Mouse (Mus musculus) heart, adult 11 months (tissue): Measurements from ENCODE around the gene Phlpp1.
"Not testable (repeated sequence)": the region's sequence is repeated elsewhere in the genome, so short reads cannot be mapped to it uniquely, and the experiment has no call there.

Source experiments
- DNase-seq: peaks from one replicate; pipeline ENCODE4 v3.0.0; 2022

Phlpp1 gene

GRCm38 (mm10) chr1:106257176-106257575 is 85.6 kb downstream of the Phlpp1 start:
- no peak for DNase-seq

GRCm38 (mm10) chr1:106268028-106268799 is 96.7 kb downstream of the Phlpp1 start:
- DNase-seq: no peak

- DNase-seq: no peak
These were observed 97.8 kb downstream of the Phlpp1 start for GRCm38 (mm10) chr1:106269337-106269736.

- no peak for DNase-seq
These were observed 101.4 kb downstream of the Phlpp1 start for GRCm38 (mm10) chr1:106272916-106273315.

GRCm38 (mm10) chr1:106273801-106274200 is 102.2 kb downstream of the Phlpp1 start:
- DNase-seq: no peak

GRCm38 (mm10) chr1:106274561-106275001 is 103.0 kb downstream of the Phlpp1 start:
- peak; percentile 93 for DNase-seq

GRCm38 (mm10) chr1:106275142-106275541 is 103.6 kb downstream of the Phlpp1 start:
- DNase-seq: no peak

- no peak for DNase-seq
These were observed 104.2 kb downstream of the Phlpp1 start for GRCm38 (mm10) chr1:106275731-106276130.

- no peak for DNase-seq
These were observed 105.3 kb downstream of the Phlpp1 start for GRCm38 (mm10) chr1:106276824-106277223.

- no peak for DNase-seq
These were observed 105.7 kb downstream of the Phlpp1 start for GRCm38 (mm10) chr1:106277286-106277685.

- peak; percentile 89 for DNase-seq
These were observed 107.1 kb downstream of the Phlpp1 start for GRCm38 (mm10) chr1:106278552-106279060.

GRCm38 (mm10) chr1:106279404-106280123 is 108.0 kb downstream of the Phlpp1 start:
- DNase-seq: peak; percentile 89

GRCm38 (mm10) chr1:106280171-106280913 is 108.8 kb downstream of the Phlpp1 start:
- peak; percentile 96 for DNase-seq

GRCm38 (mm10) chr1:106286815-106287214 is 115.3 kb downstream of the Phlpp1 start:
- peak; percentile 33 for DNase-seq

- DNase-seq: no peak
These were observed 117.5 kb downstream of the Phlpp1 start for GRCm38 (mm10) chr1:106289065-106289464.

GRCm38 (mm10) chr1:106289580-106289979 is 118.0 kb downstream of the Phlpp1 start:
- no peak for DNase-seq

GRCm38 (mm10) chr1:106309394-106310039 is 138.0 kb downstream of the Phlpp1 start:
- no peak for DNase-seq

GRCm38 (mm10) chr1:106310285-106310684 is 138.7 kb downstream of the Phlpp1 start:
- DNase-seq: peak; percentile 90

- not testable (repeated sequence) for DNase-seq
These were observed 140.3 kb downstream of the Phlpp1 start for GRCm38 (mm10) chr1:106311830-106312229.

GRCm38 (mm10) chr1:106314476-106314875 is 142.9 kb downstream of the Phlpp1 start:
- no peak for DNase-seq

- peak; percentile 98 for DNase-seq
These were observed 145.2 kb downstream of the Phlpp1 start for GRCm38 (mm10) chr1:106316641-106317304.

- no peak for DNase-seq
These were observed 146.8 kb downstream of the Phlpp1 start for GRCm38 (mm10) chr1:106318341-106318740.
